ENCODE assay signal across 8 mouse cellular contexts in genomic region chr2:167656629-167657478, GRCm38 (mm10). TPM values are rescaled to one million over a fixed set of nuclear protein-coding genes. Genes with fewer than 3 reads are reported as not detected.
DNase-seq lines count a peak whose midpoint lies in the region; ATAC-seq and TF ChIP-seq lines count a peak whose summit lies in the region.

No protein-coding gene starts in this region.

- no peak for ATAC-seq in intestine, embryonic 14.5 days (replicated peaks; ENCODE audit: low FRiP score, low TSS enrichment, low read depth)
- ATAC-seq in intestine, postnatal 0 days = no peak
- no peak for ATAC-seq in embryonic facial prominence, embryonic 13.5 days (ENCODE audit: insufficient number of reproducible peaks, insufficient read depth, low FRiP score, low TSS enrichment, low read depth)
- ATAC-seq in neutrophil, adult 5-6 weeks (ENCODE audit: extremely low read depth, insufficient number of reproducible peaks, low FRiP score, poor library complexity, severe bottlenecking) = peak; percentile 74
- ATAC-seq in midbrain, embryonic 16.5 days = no peak

- 0 out of 2 replicates have a peak overlapping the region, but pooled peaks have one; percentile 10 for H3K9ac ChIP-seq in intestine, embryonic 14.5 days (ENCODE audit: low read length)
- no peak overlapping the region for H3K9ac ChIP-seq in intestine, postnatal 0 days (ENCODE audit: low read depth, low read length)
- H3K9ac ChIP-seq in embryonic facial prominence, embryonic 13.5 days = peak overlapping the region; percentile 41; the same call in 1 of the 2 replicates
- peak overlapping the region; percentile 49 for H3K9ac ChIP-seq in liver, adult 2 months (ENCODE audit: low read depth, low read length)
- no peak overlapping the region for H3K9ac ChIP-seq in midbrain, embryonic 16.5 days (ENCODE audit: low read depth, low read length)

- no peak overlapping the region for H3K27ac ChIP-seq in intestine, embryonic 14.5 days (ENCODE audit: low read depth)
- no peak overlapping the region for H3K27ac ChIP-seq in intestine, postnatal 0 days (ENCODE audit: low read depth, low read length)
- H3K27ac ChIP-seq in embryonic facial prominence, embryonic 13.5 days = no peak overlapping the region
- H3K27ac ChIP-seq in liver, adult 2 months (replicated peaks; ENCODE audit: insufficient read depth, low read depth, low read length) = peak overlapping the region; percentile 48
- no peak overlapping the region for H3K27ac ChIP-seq in midbrain, embryonic 16.5 days (ENCODE audit: low read length)

- no peak for DNase-seq in intestine, embryonic 14.5 days (ENCODE audit: low spot score)
- DNase-seq in liver, adult 2 months (ENCODE audit: extremely low read depth, low read depth, low spot score) = peak; percentile 86
- no peak for DNase-seq in urinary bladder, postnatal 25 days (ENCODE audit: low spot score)
- DNase-seq in cerebellum, adult 11-12 months = no peak

- H3K79me2 ChIP-seq in liver, adult 2 months (ENCODE audit: control insufficient read depth, insufficient read depth, low read length) = peaks cover 14% of the 10 kb centered on the region

- peaks cover 16% of the 10 kb centered on the region for H3K4me1 ChIP-seq in intestine, embryonic 14.5 days (replicated peaks; ENCODE audit: control insufficient read depth, insufficient read depth, low read length)
- H3K4me1 ChIP-seq in intestine, postnatal 0 days (replicated peaks; ENCODE audit: control insufficient read depth, insufficient read depth, low read length) = peaks cover 17% of the 10 kb centered on the region
- H3K4me1 ChIP-seq in embryonic facial prominence, embryonic 13.5 days = peaks cover 36% of the 10 kb centered on the region
- peaks cover 41% of the 10 kb centered on the region for H3K4me1 ChIP-seq in liver, adult 2 months (ENCODE audit: control insufficient read depth, insufficient read depth, low read length)
- peaks cover 17% of the 10 kb centered on the region for H3K4me1 ChIP-seq in midbrain, embryonic 16.5 days (ENCODE audit: control insufficient read depth, insufficient read depth, low read length)

- TF ChIP-seq POLR2A in liver, adult 2 months (IDR thresholded peaks at IDR 0.05; ENCODE audit: extremely low read depth, insufficient read depth, low read length) = no peak

- peaks cover 23% of the 10 kb centered on the region for H3K36me3 ChIP-seq in intestine, embryonic 14.5 days (ENCODE audit: control insufficient read depth, insufficient read depth, low read length)
- peaks cover 21% of the 10 kb centered on the region for H3K36me3 ChIP-seq in intestine, postnatal 0 days (ENCODE audit: control insufficient read depth, insufficient read depth)
- H3K36me3 ChIP-seq in embryonic facial prominence, embryonic 13.5 days = peaks cover 43% of the 10 kb centered on the region
- no peaks in the 10 kb centered on the region for H3K36me3 ChIP-seq in liver, adult 2 months (ENCODE audit: control insufficient read depth, insufficient read depth, low read length)
- H3K36me3 ChIP-seq in midbrain, embryonic 16.5 days (ENCODE audit: control insufficient read depth, insufficient read depth, low read length) = 0 out of 2 replicates have a peak, but pooled peaks cover 2% of the 10 kb centered on the region

- no peak overlapping the region for H3K4me3 ChIP-seq in intestine, embryonic 14.5 days (ENCODE audit: low read depth, low read length)
- no peak overlapping the region for H3K4me3 ChIP-seq in intestine, postnatal 0 days (ENCODE audit: low read depth, low read length)
- H3K4me3 ChIP-seq in embryonic facial prominence, embryonic 13.5 days = no peak overlapping the region
- peak overlapping the region; percentile 46 for H3K4me3 ChIP-seq in liver, adult 2 months (ENCODE audit: insufficient read depth, low read depth, low read length)
- no peak overlapping the region for H3K4me3 ChIP-seq in midbrain, embryonic 16.5 days (ENCODE audit: low read depth, low read length)

- no peak overlapping the region for H3K4me2 ChIP-seq in intestine, embryonic 14.5 days (ENCODE audit: low read length)
- no peak overlapping the region for H3K4me2 ChIP-seq in intestine, postnatal 0 days (replicated peaks; ENCODE audit: low read depth)
- no peak overlapping the region for H3K4me2 ChIP-seq in embryonic facial prominence, embryonic 13.5 days
- no peak overlapping the region for H3K4me2 ChIP-seq in midbrain, embryonic 16.5 days (ENCODE audit: low read length)

- H3K9me3 ChIP-seq in intestine, embryonic 14.5 days (ENCODE audit: control insufficient read depth, low read length) = no peaks in the 10 kb centered on the region
- H3K9me3 ChIP-seq in intestine, postnatal 0 days (ENCODE audit: control insufficient read depth) = no peaks in the 10 kb centered on the region
- no peaks in the 10 kb centered on the region for H3K9me3 ChIP-seq in embryonic facial prominence, embryonic 13.5 days
- no peaks in the 10 kb centered on the region for H3K9me3 ChIP-seq in midbrain, embryonic 16.5 days (replicated peaks; ENCODE audit: control insufficient read depth, low read length, poor library complexity, severe bottlenecking)

- WGBS in intestine, embryonic 14.5 days = 83% methylated on average over 16 of the region's 16 CpGs
- 81% methylated on average over 16 of the region's 16 CpGs for WGBS in intestine, postnatal 0 days
- 77% methylated on average over 16 of the region's 16 CpGs for WGBS in embryonic facial prominence, embryonic 13.5 days
- WGBS in liver, adult 2 months = 72% methylated on average over 16 of the region's 16 CpGs
- whole genome bisulfite sequencing in midbrain, embryonic 16.5 days = 87% methylated on average over 16 of the region's 16 CpGs

- TF ChIP-seq CTCF in intestine, postnatal 0 days (IDR thresholded peaks at IDR 0.05; ENCODE audit: low read depth) = no peak
- TF ChIP-seq CTCF in liver, adult 2 months (IDR thresholded peaks at IDR 0.05; ENCODE audit: low read depth, low read length) = no peak

- no peaks in the 10 kb centered on the region for H3K27me3 ChIP-seq in intestine, embryonic 14.5 days (replicated peaks; ENCODE audit: control insufficient read depth, insufficient read depth, low read length)
- 0 out of 2 replicates have a peak, but pooled peaks cover 4% of the 10 kb centered on the region for H3K27me3 ChIP-seq in intestine, postnatal 0 days (replicated peaks; ENCODE audit: control insufficient read depth, insufficient read depth, low read length)
- H3K27me3 ChIP-seq in embryonic facial prominence, embryonic 13.5 days = no peaks in the 10 kb centered on the region
- no peaks in the 10 kb centered on the region for H3K27me3 ChIP-seq in liver, adult 2 months (ENCODE audit: control insufficient read depth, insufficient read depth, low read length)
- H3K27me3 ChIP-seq in midbrain, embryonic 16.5 days (ENCODE audit: control insufficient read depth, insufficient read depth, low read depth, low read length) = no peaks in the 10 kb centered on the region

RNA-seq across cellular contexts. Expression of gene Gm20431, which starts 4.4 kb away (rescaled TPM):
- 6.1 and 7.7 TPM in 2 replicates for polyA plus RNA-seq in intestine, embryonic 14.5 days (2014; fragmentation: Nextera tagmentation; extraction: Ambion mirVana)
- polyA plus RNA-seq in intestine, postnatal 0 days (2015; fragmentation: Nextera tagmentation; extraction: Ambion mirVana) = 8.8 and 10.0 TPM in 2 replicates
- 9.4 and 13.4 TPM in 2 replicates for polyA plus RNA-seq in embryonic facial prominence, embryonic 13.5 days (2015; fragmentation: Nextera tagmentation; extraction: Ambion mirVana)
- not detected in 2 replicates for total RNA-seq in liver, adult 2 months (2014; rRNA removed)
- polyA plus RNA-seq in liver, adult 2 months (2012; rRNA removed) = 10.6 and 10.8 TPM in 2 replicates
- total RNA-seq in neutrophil, adult 5-6 weeks (2017) = not detected in 2 replicates
- 7.7 and 9.2 TPM in 2 replicates for polyA plus RNA-seq in midbrain, embryonic 16.5 days (2015; fragmentation: Nextera tagmentation; extraction: Ambion mirVana)

RNA-seq across cellular contexts. Expression of gene Ube2v1, which starts 25.0 kb away (rescaled TPM):
- 254 and 279 TPM in 2 replicates for polyA plus RNA-seq in intestine, embryonic 14.5 days (2014; fragmentation: Nextera tagmentation; extraction: Ambion mirVana)
- polyA plus RNA-seq in intestine, postnatal 0 days (2015; fragmentation: Nextera tagmentation; extraction: Ambion mirVana) = 173 and 174 TPM in 2 replicates
- 243 and 262 TPM in 2 replicates for polyA plus RNA-seq in embryonic facial prominence, embryonic 13.5 days (2015; fragmentation: Nextera tagmentation; extraction: Ambion mirVana)
- 26.2 and 34.5 TPM in 2 replicates for total RNA-seq in liver, adult 2 months (2014; rRNA removed)
- polyA plus RNA-seq in liver, adult 2 months (2012; rRNA removed) = 69.9 and 75.2 TPM in 2 replicates
- 55.2 and 67.3 TPM in 2 replicates for total RNA-seq in neutrophil, adult 5-6 weeks (2017)
- polyA plus RNA-seq in midbrain, embryonic 16.5 days (2015; fragmentation: Nextera tagmentation; extraction: Ambion mirVana) = 321 and 344 TPM in 2 replicates

RNA-seq across cellular contexts. Expression of gene Cebpb, which starts 31.9 kb away (rescaled TPM):
- polyA plus RNA-seq in intestine, embryonic 14.5 days (2014; fragmentation: Nextera tagmentation; extraction: Ambion mirVana) = 2.8 and 12.4 TPM in 2 replicates
- 49.8 and 52.6 TPM in 2 replicates for polyA plus RNA-seq in intestine, postnatal 0 days (2015; fragmentation: Nextera tagmentation; extraction: Ambion mirVana)
- polyA plus RNA-seq in embryonic facial prominence, embryonic 13.5 days (2015; fragmentation: Nextera tagmentation; extraction: Ambion mirVana) = 2.3 and 10.1 TPM in 2 replicates
- 125 and 147 TPM in 2 replicates for total RNA-seq in liver, adult 2 months (2014; rRNA removed)
- 200 and 210 TPM in 2 replicates for polyA plus RNA-seq in liver, adult 2 months (2012; rRNA removed)
- 160 and 183 TPM in 2 replicates for total RNA-seq in neutrophil, adult 5-6 weeks (2017)
- 0.37 and 0.60 TPM in 2 replicates for polyA plus RNA-seq in midbrain, embryonic 16.5 days (2015; fragmentation: Nextera tagmentation; extraction: Ambion mirVana)

RNA-seq across cellular contexts. Expression of gene Tmem189, which starts 32.8 kb away (rescaled TPM):
- polyA plus RNA-seq in intestine, embryonic 14.5 days (2014; fragmentation: Nextera tagmentation; extraction: Ambion mirVana) = 35.1 and 42.0 TPM in 2 replicates
- 25.0 and 26.8 TPM in 2 replicates for polyA plus RNA-seq in intestine, postnatal 0 days (2015; fragmentation: Nextera tagmentation; extraction: Ambion mirVana)
- 39.3 and 41.3 TPM in 2 replicates for polyA plus RNA-seq in embryonic facial prominence, embryonic 13.5 days (2015; fragmentation: Nextera tagmentation; extraction: Ambion mirVana)
- 4.8 and 5.8 TPM in 2 replicates for total RNA-seq in liver, adult 2 months (2014; rRNA removed)
- 19.6 and 24.8 TPM in 2 replicates for polyA plus RNA-seq in liver, adult 2 months (2012; rRNA removed)
- total RNA-seq in neutrophil, adult 5-6 weeks (2017) = 76.0 and 90.2 TPM in 2 replicates
- 29.7 and 30.3 TPM in 2 replicates for polyA plus RNA-seq in midbrain, embryonic 16.5 days (2015; fragmentation: Nextera tagmentation; extraction: Ambion mirVana)

Comparison
In these comparisons a context has a peak if more than half of its experiments do, and no peak if none do; other contexts are left out.
1. H3K9ac ChIP-seq: peak in intestine, embryonic 14.5 days (single experiment), embryonic facial prominence, embryonic 13.5 days (single experiment) and liver, adult 2 months (single experiment); none in intestine, postnatal 0 days (single experiment) and midbrain, embryonic 16.5 days (single experiment).